8 mouse cellular contexts compared by ENCODE assay signal in genomic region chr5:54180192-54180611, GRCm38 (mm10).
DNase-seq lines count a peak whose midpoint lies in the region; ATAC-seq and TF ChIP-seq lines count a peak whose summit lies in the region.

No protein-coding gene starts in this region.

- TF ChIP-seq CTCF in hindbrain, postnatal 0 days (IDR thresholded peaks at IDR 0.05; ENCODE audit: low read depth), result no peak

- DNase-seq in testis, postnatal 10 days (ENCODE audit: low spot score), result peak; percentile 43
- no peak for DNase-seq in testis, postnatal 14 days (ENCODE audit: low spot score)
- DNase-seq in hindbrain, postnatal 0 days (ENCODE audit: low spot score), result peak; percentile 76
- DNase-seq in thymus, postnatal 0 days (ENCODE audit: low spot score), result no peak
- DNase-seq in layer of hippocampus, postnatal 36 days, result no peak
- no peak for DNase-seq in left cerebral cortex, adult 8-10 months (ENCODE audit: low spot score in 2 of 2)

- WGBS in hindbrain, postnatal 0 days, result 30% methylated on average over 2 of the region's 2 CpGs
- WGBS in midbrain, embryonic 12.5 days, result 43% methylated on average over 2 of the region's 2 CpGs

- H3K9me3 ChIP-seq in hindbrain, postnatal 0 days (ENCODE audit: low read length), result no peaks in the 10 kb centered on the region
- H3K9me3 ChIP-seq in midbrain, embryonic 12.5 days, result no peaks in the 10 kb centered on the region

- H3K9ac ChIP-seq in hindbrain, postnatal 0 days (replicated peaks; ENCODE audit: low read length), result no peak overlapping the region
- no peak overlapping the region for H3K9ac ChIP-seq in midbrain, embryonic 12.5 days (replicated peaks)

- H3K27me3 ChIP-seq in hindbrain, postnatal 0 days (ENCODE audit: insufficient read depth, low read length), result no peaks in the 10 kb centered on the region
- no peaks in the 10 kb centered on the region for H3K27me3 ChIP-seq in midbrain, embryonic 12.5 days

- H3K27ac ChIP-seq in hindbrain, postnatal 0 days, result peak overlapping the region; percentile 0; the same call in 1 of the 2 replicates
- H3K27ac ChIP-seq in midbrain, embryonic 12.5 days (replicated peaks), result peak overlapping the region; percentile 54; the same call in 1 of the 2 replicates

- no peaks in the 10 kb centered on the region for H3K36me3 ChIP-seq in hindbrain, postnatal 0 days (ENCODE audit: insufficient read depth, low read length)
- no peaks in the 10 kb centered on the region for H3K36me3 ChIP-seq in midbrain, embryonic 12.5 days

- no peak overlapping the region for H3K4me2 ChIP-seq in hindbrain, postnatal 0 days (ENCODE audit: low read depth, low read length)
- H3K4me2 ChIP-seq in midbrain, embryonic 12.5 days (replicated peaks), result no peak overlapping the region

- no peak overlapping the region for H3K4me3 ChIP-seq in hindbrain, postnatal 0 days (ENCODE audit: low read length)
- H3K4me3 ChIP-seq in midbrain, embryonic 12.5 days, result no peak overlapping the region

- H3K4me1 ChIP-seq in hindbrain, postnatal 0 days (ENCODE audit: insufficient read depth, low read length), result 0 out of 2 replicates have a peak, but pooled peaks cover 7% of the 10 kb centered on the region
- H3K4me1 ChIP-seq in midbrain, embryonic 12.5 days, result peaks cover 16% of the 10 kb centered on the region

- ATAC-seq in granulocyte monocyte progenitor cell, adult 5-6 weeks (replicated peaks; ENCODE audit: poor library complexity, severe bottlenecking), result peak; percentile 63
- peak; percentile 46; the same call in 1 of the 2 replicates for ATAC-seq in hindbrain, postnatal 0 days
- no peak for ATAC-seq in midbrain, embryonic 12.5 days (ENCODE audit: low FRiP score, low read depth)

Comparison
In these comparisons a context has a peak if more than half of its experiments do, and no peak if none do; other contexts are left out.
1. DNase-seq: peak in testis, postnatal 10 days (single experiment) and hindbrain, postnatal 0 days (single experiment); none in testis, postnatal 14 days (single experiment), thymus, postnatal 0 days (single experiment), layer of hippocampus, postnatal 36 days (0 of 2) and left cerebral cortex, adult 8-10 months (0 of 2).